Mouse (Mus musculus) urinary bladder, postnatal 25 days (tissue): ENCODE measurements around the gene Gm3435.
"Not testable (repeated sequence)": the region's sequence is repeated elsewhere in the genome, so short reads cannot be mapped to it uniquely, and the experiment has no call there.

Experiments used
- DNase-seq: peaks from one replicate; pipeline ENCODE4 v3.0.0; 2022; ENCODE audit warnings: low spot score

The Gm3435 gene

DNA sequence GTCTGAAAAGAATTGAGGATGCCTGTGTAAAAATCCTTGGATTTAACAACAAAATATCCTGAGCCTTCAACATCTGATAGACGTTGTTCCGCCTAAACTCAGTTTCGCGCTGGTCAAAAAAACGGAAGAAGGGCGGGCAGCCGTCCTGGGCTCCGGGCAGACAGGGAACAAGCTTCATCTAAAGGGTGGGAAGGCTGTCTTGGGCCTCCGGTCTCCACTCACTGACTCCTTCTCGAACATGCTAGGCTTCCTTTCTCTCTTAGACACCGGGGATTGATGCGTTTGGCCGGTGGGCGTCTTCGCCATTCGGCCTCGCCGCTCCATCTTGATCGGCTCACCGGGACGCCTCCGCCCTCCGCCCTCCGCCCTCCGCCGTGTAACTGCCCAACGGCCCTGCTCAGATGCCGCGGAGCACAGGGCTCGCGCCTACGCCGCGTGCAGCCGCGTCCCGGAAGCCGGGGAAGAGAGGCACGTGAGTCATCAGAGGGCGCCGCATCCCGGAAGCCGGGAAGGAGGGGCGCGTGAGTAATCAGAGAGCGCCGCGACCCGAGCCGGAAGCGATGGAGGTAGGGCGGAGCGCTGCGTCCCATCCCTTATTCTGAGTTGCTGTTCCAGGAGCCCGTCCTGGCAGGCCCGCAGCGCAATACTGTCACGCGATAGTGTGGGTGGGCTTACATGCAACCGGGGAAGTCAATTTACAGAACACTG, at the start of gene Gm3435:
Gene Gm3435, plus strand, starts transcription at position 471 of the 708 bp plus-strand sequence.
- DNase-seq: not testable (repeated sequence)

DNA sequence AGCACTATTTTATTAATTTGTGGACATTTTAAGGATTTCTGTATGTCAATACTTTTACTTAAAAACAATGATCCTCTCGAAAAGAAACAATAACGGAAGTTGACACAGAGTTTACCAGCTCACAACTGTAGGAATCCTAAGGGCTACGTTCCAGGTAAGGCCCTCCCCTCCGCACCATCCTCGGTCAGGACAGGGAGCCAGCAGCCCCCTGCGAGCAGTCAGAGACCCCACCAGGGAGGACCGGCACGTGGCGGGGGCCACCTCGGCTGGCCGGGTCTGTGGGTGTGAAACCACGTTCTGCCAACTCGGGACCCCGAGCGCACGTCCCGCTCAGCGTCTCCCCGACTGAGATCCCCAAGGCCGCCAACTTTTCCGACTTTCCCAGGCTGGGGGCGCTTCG, 49.5 kb upstream of the Gm3435 start:
- peak; percentile 25 for DNase-seq

DNA sequence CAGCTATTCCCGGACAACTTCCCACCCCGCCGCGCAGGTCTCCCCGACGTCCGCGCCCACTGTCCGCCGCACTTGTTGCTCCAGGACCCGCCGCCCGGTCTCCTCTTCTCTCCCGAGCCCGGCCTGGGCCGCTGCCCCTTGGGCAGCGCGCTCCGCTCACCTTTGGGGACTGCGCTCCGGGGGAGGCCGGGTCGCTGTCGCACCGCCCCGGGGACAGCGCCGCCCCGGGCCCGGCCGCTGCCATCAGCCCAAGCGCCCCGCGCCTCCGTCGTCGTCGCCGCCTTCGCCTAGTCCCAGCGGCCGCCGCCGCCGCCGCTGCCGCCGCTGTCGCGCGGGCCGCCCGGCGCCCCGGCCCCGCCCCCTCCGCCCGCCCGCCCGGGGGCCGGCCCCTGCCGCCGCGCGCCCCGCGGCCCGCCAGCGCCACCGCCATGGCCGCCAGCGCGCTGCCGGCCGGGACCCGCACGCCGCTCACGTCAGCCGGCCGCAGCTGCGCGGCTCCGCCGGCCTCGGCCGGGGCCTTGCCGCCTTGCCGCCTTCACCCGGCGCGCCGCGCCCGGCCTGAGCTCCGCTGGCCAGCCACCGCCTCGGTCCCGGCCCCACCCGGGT, 48.9 kb upstream of the Gm3435 start, which contains the start of gene Phf10:
Gene Phf10, minus strand, starts transcription at position 323 of the 606 bp plus-strand sequence.
- peak; percentile 44 for DNase-seq

DNA sequence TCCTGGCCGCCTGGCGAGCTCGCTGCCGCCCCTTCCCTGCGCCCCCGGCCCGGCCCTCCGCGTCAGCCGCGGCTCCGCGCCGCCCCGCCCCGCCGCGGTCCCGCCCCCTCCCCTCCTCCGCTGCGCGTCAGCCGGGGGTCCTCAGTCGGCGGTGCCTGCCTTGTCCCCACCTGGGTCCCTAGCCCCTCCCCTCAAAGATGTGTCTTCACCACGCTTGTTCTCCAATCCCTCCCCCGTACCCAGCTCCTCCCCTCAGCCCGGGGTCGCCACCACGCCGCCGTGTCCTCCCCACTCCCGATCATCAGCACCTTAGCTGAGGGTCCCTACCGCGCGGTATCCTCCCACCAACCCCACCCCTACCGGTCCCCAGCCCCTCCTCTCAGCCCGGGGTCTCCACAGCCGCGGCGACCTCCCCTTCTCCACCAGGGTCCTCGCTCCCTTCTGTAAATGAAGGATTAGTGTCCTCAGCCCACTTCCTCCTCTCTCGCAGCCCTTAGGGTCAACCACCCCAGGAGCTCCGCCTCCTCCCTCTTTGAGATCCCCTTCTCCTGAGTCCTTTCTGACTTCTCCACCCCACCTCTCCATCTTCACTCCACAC, 48.3 kb upstream of the Gm3435 start:
- DNase-seq: not testable (repeated sequence)

- not testable (repeated sequence) for DNase-seq
Measured at GRCm38 (mm10) chr17:14968373-14968913, 41.5 kb upstream of the Gm3435 start.

DNA sequence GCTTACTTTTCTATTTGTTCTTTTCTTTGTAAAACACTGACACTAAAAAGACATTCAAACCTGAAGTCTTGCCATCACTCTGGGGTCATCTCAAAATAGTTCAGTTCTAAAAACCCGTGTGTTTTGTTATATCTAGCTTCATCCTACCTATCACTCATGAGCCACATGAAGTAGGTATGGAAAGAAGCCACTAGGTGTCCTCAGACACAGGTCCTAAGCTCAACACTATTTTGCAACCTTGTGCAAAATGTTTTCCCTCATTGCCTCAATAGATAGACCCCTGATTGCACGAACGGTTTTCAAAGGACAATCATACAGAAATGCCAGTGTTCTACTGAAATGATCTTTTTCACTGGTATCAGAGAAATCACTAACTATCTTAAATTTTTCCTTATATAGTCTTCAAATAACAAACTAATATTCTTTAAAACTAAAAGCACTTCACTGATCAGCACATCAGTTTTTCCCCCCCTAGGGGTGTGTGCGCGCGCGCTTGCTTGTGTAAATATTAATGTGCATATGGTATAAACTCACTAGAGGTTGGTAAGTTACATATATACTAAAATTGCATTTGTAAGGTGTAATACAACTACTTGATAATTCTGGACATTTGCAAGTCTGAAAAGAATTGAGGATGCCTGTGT, 32.1 kb upstream of the Gm3435 start:
- not testable (repeated sequence) for DNase-seq

- not testable (repeated sequence) for DNase-seq
Measured at GRCm38 (mm10) chr17:14978362-14979038, 31.5 kb upstream of the Gm3435 start, which contains the start of the genes 9030025P20Rik and Gm3417. TSS of gene 9030025P20Rik (plus strand) at chr17:14978468. TSS of gene Gm3417 (minus strand) at chr17:14978790.

DNA sequence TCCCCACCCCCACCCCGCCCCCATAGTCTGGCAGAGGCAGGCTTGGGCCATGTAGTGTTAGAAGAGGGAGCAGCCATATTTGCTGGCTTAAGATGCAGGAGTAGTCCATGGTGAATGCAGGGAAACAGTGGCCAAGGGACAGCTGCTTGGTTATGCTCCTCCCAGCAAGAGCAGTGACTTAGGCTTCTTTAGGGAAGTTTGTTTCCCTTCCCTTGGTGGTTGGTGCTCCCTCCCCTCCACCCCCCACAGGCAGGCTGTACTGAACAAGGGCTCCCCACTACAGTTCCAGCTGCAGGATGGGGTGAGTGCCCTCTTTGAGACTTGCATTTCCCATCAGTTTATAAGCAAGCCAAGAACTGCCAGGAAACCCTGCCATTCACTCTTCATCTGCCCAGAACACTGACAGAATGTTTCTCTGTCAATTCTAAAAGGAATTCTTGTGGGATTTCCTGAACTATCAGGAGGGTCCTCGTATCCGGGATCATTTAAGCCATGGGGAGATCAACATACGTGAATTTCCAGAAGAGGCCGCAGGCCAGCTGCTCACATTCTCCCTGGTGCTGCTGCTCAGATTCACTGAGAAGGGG, 19.8 kb upstream of the Gm3435 start:
- DNase-seq: not testable (repeated sequence)

DNA sequence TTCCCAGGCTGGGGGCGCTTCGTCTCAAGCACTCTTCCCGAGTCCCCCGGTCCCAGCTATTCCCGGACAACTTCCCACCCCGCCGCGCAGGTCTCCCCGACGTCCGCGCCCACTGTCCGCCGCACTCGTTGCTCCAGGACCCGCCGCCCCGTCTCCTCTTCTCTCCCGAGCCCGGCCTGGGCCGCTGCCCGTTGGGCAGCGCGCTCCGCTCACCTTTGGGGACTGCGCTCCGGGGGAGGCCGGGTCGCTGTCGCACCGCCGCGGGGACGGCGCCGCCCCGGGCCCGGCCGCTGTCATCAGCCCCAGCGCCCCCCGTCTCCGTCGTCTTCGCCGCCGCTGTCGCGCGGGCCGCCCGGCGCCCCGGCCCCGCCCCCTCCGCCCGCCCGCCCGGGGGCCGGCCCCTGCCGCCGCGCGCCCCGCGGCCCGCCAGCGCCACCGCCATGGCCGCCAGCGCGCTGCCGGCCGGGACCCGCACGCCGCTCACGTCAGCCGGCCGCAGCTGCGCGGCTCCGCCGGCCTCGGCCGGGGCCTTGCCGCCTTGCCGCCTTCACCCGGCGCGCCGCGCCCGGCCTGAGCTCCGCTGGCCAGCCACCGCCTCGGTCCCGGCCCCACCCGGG, 17.3 kb upstream of the Gm3435 start:
- not testable (repeated sequence) for DNase-seq

GRCm38 (mm10) chr17:14993139-14993832, 16.7 kb upstream of the Gm3435 start:
- not testable (repeated sequence) for DNase-seq

DNA sequence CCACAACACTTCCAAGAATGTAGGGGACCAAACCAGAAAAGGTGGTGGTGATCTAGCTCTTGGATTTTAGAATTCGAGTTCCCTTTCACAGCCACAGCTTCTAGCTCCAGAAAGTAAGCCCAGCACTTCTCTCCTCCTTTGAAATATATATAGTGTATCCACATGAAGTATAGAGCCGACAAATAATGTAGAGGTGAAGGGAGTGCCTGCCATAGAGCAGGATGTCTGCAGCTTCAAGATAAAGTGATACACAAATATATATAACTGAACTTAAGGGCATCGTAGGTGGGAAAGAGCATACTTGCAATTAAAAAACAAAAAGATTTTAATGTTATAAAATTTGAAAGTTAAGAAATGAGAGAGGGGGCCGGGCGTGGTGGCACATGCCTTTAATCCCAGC, 15.8 kb upstream of the Gm3435 start:
- DNase-seq: not testable (repeated sequence)

DNA sequence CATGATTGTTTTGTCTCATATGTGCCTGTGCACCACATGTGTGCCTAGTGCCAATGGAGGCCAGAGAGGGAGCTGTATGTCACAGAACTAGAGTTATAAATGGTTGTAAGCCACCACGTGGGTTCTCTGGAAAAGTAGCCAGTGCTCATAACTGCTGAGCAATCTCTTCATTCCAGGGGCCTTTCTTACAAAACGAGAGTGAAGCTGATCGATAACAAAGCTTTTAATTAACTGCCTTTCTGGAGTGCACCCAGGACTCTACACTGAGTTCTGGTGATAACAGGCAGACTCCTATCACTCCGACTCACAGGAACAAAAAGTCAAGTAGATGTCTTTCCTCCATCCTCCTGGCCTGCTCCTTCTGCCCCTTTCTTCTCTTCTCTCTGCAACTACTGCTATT, 9.9 kb upstream of the Gm3435 start:
- not testable (repeated sequence) for DNase-seq

GRCm38 (mm10) chr17:15009088-15009487, 888 bp upstream of the Gm3435 start:
- not testable (repeated sequence) for DNase-seq

DNA sequence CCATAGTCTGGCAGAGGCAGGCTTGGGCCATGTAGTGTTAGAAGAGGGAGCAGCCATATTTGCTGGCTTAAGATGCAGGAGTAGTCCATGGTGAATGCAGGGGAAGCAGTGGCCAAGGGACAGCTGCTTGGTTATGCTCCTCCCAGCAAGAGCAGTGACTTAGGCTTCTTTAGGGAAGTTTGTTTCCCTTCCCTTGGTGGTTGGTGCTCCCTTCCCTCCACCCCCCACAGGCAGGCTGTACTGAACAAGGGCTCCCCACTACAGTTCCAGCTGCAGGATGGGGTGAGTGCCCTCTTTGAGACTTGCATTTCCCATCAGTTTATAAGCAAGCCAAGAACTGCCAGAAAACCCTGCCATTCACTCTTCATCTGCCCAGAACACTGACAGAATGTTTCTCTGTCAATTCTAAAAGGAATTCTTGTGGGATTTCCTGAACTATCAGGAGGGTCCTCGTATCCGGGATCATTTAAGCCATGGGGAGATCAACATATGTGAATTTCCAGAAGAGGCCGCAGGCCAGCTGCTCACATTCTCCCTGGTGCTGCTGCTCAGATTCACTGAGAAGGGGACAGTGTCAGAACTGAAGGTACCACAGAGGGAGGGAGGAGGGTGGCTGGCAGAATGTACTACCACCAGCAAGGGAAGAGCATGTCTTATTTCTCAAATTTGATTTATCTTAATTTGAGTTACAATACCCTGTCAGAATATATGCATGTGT, 11.7 kb downstream of the Gm3435 start:
- DNase-seq: peak; percentile 4

- not testable (repeated sequence) for DNase-seq
Measured at GRCm38 (mm10) chr17:15023878-15024492, 14.0 kb downstream of the Gm3435 start.

GRCm38 (mm10) chr17:15024502-15025193, 14.7 kb downstream of the Gm3435 start:
- not testable (repeated sequence) for DNase-seq

GRCm38 (mm10) chr17:15025513-15025912, 15.5 kb downstream of the Gm3435 start:
- not testable (repeated sequence) for DNase-seq

DNA sequence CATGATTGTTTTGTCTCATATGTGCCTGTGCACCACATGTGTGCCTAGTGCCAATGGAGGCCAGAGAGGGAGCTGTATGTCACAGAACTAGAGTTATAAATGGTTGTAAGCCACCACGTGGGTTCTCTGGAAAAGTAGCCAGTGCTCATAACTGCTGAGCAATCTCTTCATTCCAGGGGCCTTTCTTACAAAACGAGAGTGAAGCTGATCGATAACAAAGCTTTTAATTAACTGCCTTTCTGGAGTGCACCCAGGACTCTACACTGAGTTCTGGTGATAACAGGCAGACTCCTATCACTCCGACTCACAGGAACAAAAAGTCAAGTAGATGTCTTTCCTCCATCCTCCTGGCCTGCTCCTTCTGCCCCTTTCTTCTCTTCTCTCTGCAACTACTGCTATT, 21.4 kb downstream of the Gm3435 start:
- not testable (repeated sequence) for DNase-seq
